Mouse (Mus musculus) activated CD4-positive, CD25-positive, alpha-beta regulatory T cell, adult 4 months (primary cell): Measurements from ENCODE around the gene Map1s. TPM values are rescaled to one million over a fixed set of nuclear protein-coding genes. Genes with fewer than 3 reads are reported as not detected.

Source experiments
- ATAC-seq: one replicate; pipeline ENCODE4 v1.8.0; 2017
- polyA plus RNA-seq, 2 experiments: library from polyadenylated mRNA; unstranded; fragments of 100-300 nt; shearing (Covaris generic); gene quantifications; one replicate each; pipeline ENCODE4 v1.2.1; 2017

The Map1s gene
- polyA plus RNA-seq, 2 experiments from 2014 or later = 13.5 to 17.4 TPM

DNA sequence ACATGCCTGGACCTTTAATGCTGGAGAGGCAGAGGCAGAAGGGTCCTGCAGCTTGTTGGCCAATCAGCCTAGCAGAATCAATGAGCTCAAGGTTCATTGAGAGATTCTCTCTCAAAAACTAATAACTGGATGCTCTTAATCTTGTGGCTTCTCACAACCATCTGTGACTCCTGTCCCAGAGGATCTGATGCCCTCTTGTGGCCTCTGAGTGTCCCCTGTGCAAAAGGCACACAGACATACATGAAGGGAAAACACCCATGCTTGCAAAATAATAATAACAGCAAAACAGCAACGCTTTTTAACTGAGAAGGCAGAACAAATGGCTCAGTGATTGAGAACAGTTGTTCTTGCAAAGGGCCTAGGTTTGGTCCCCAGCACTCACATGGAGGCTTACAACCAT, 44.1 kb downstream of the Map1s start:
- ATAC-seq = no peak

DNA sequence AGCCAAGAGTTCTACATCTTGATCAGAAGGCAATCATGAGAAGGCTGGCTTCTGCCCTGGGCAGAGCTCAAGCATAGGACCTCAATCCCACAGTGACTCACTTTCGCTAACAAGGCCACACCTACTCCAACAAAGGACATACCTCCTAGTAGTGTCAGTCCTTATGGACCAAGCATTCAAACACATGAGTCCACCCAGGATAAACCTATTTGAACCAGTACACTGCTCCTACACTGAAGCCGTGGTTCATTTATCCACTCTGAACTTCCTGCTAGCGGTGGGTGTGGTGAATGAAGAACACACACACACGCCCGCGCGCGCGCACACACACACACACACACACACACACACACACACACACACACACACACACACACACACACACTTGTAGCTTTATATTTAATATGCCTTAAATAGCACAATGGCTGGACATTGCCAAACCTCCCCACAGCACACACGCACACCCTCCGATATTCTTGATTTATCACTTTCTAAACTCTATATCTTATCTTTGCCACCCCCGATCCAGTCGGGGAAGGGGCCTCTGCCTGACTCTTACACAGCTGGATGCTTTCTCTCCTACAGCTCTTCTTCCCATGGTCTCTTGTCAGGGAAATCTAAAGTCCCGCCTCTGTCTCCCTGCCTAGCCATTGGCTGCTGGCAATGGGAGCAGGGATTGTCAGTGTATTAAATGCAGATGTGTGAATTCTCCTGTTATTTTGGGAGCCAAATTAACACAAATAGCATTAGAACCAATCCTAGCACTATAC, 55.2 kb downstream of the Map1s start:
- no peak for ATAC-seq

DNA sequence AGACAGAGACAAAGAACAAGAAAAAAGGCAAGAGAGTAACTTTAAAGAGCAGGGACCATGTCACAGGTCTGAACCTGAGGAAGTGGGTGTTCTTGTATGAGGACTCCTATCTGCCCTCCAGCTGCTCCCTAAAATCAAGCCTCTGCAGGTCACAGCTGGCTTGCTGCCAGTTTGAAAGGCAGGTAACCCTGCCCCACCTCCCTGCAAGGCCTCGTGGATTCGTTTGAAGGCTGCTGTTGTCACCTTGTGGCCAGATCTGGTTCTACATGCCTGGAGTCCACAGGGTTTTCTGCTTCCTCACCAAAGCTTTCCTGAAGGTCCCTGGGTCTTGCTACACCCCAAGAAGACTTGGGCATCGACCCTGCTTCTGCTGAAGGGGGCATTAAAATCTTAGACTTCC, 58.4 kb downstream of the Map1s start:
- ATAC-seq = no peak

DNA sequence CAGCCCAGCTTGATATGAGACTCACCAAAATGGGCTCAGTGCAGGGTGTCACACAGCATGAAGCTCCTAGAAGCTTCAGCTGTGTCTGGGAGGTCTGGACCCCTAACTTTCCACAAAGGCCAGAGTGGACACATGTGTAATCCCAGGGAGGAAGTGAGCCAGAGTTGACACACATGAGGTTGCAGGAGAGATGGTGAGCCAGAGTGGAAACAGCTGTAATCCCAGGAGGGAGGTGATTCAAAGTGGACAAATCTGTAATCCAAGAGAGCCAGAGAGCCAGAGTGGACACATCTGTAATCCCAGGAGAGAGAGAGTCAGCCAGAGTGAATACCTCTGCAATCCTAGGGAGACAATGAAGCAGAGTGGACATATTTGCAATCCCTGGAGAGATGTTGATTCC, 59.1 kb downstream of the Map1s start:
- ATAC-seq = no peak

Other genes starting within 250 kb of the Map1s start
- 1 to 10 TPM; 7.1 to 7.4 TPM for gene Pgpep1, start 245.5 kb upstream of the Map1s start, polyA plus RNA-seq
- gene Lsm4, start 232.7 kb upstream of the Map1s start, polyA plus RNA-seq = 100 to 1,000 TPM; 115 to 120 TPM
- gene Jund, start 207.0 kb upstream of the Map1s start, polyA plus RNA-seq = 10 to 100 TPM; 12.5 to 20.0 TPM
- gene Iqcn, start 202.5 kb upstream of the Map1s start, polyA plus RNA-seq = not detected
- gene Gm3336, start 187.4 kb upstream of the Map1s start, polyA plus RNA-seq = not detected
- under 1 TPM; 0.47 to 0.95 TPM for gene Pde4c, start 182.2 kb upstream of the Map1s start, polyA plus RNA-seq
- 1 to 10 TPM; 3.8 to 5.4 TPM for gene Rab3a, start 151.3 kb upstream of the Map1s start, polyA plus RNA-seq
- gene Mpv17l2, start 145.0 kb upstream of the Map1s start, polyA plus RNA-seq = 10 to 100 TPM; 35.6 to 41.7 TPM
- 1 to 10 TPM; 3.9 to 5.1 TPM for gene Pik3r2, start 129.2 kb upstream of the Map1s start, polyA plus RNA-seq
- 10 to 100 TPM; 19.0 to 19.4 TPM for gene Mast3, start 100.9 kb upstream of the Map1s start, polyA plus RNA-seq
- 10 to 100 TPM; 16.5 to 29.5 TPM for gene Il12rb1, start 97.5 kb upstream of the Map1s start, polyA plus RNA-seq
- 1 to 10 TPM; 3.0 to 6.7 TPM for gene Arrdc2, start 66.2 kb upstream of the Map1s start, polyA plus RNA-seq
- gene Kcnn1, start 42.7 kb upstream of the Map1s start, polyA plus RNA-seq = not detected
- 100 to 1,000 TPM in 1 of 2 experiments, 10 to 100 TPM in 1; 75.7 to 106 TPM for gene Ccdc124, start 32.0 kb upstream of the Map1s start, polyA plus RNA-seq
- not detected for gene Slc5a5, start 13.2 kb upstream of the Map1s start, polyA plus RNA-seq
- over 10,000 TPM; 10,302 to 10,714 TPM for gene Rpl18a, start 8.5 kb upstream of the Map1s start, polyA plus RNA-seq